Mouse (Mus musculus): ENCODE results near the gene Prkg1. TPM values are rescaled to one million over a fixed set of nuclear protein-coding genes. Genes with fewer than 3 reads are reported as not detected.

Prkg1 gene
- polyA plus RNA-seq, 1 experiment from 2014 or later, result 2.5 TPM

- Histone ChIP-seq H3K4me3 (ENCODE audit: inconsistent target) (no peak overlapping the region), H3K79me2 (ENCODE audit: inconsistent target) (no peaks in the 10 kb centered on the region), H3K27ac (no peak overlapping the region), H3K36me3 (ENCODE audit: inconsistent target) (no peaks in the 10 kb centered on the region)
- 100% methylated on average over 2 of the region's 2 CpGs for WGBS (ENCODE audit: missing documents)
These were observed 259.8 kb downstream of the Prkg1 start for GRCm38 (mm10) chr19:31505041-31505440.

- no peak overlapping the region for H3K27ac ChIP-seq
- H3K36me3 ChIP-seq (ENCODE audit: inconsistent target), result no peaks in the 10 kb centered on the region
- no peak overlapping the region for H3K4me3 ChIP-seq (ENCODE audit: inconsistent target)
- 94% methylated on average over 4 of the region's 4 CpGs for WGBS (ENCODE audit: missing documents)
- no peaks in the 10 kb centered on the region for H3K79me2 ChIP-seq (ENCODE audit: inconsistent target)
These were observed 267.4 kb downstream of the Prkg1 start for GRCm38 (mm10) chr19:31497386-31497785.

- no peak overlapping the region for H3K4me3 ChIP-seq (ENCODE audit: inconsistent target)
- no peaks in the 10 kb centered on the region for H3K36me3 ChIP-seq (ENCODE audit: inconsistent target)
- no peak overlapping the region for H3K27ac ChIP-seq
- no peaks in the 10 kb centered on the region for H3K79me2 ChIP-seq (ENCODE audit: inconsistent target)
- 78% methylated on average over 4 of the region's 4 CpGs for WGBS (ENCODE audit: missing documents)
These were observed 275.2 kb downstream of the Prkg1 start for GRCm38 (mm10) chr19:31489606-31490005.

- H3K4me3 ChIP-seq (ENCODE audit: inconsistent target), result no peak overlapping the region
- H3K27ac ChIP-seq, result no peak overlapping the region
- H3K36me3 ChIP-seq (ENCODE audit: inconsistent target), result no peaks in the 10 kb centered on the region
- H3K79me2 ChIP-seq (ENCODE audit: inconsistent target), result no peaks in the 10 kb centered on the region
- 100% methylated on average over 1 of the region's 1 CpGs for WGBS (ENCODE audit: missing documents)
These were observed 293.1 kb downstream of the Prkg1 start for GRCm38 (mm10) chr19:31471766-31472165.

GRCm38 (mm10) chr19:31460188-31460587, 304.6 kb downstream of the Prkg1 start:
- Histone ChIP-seq H3K79me2 (ENCODE audit: inconsistent target) (no peaks in the 10 kb centered on the region), H3K4me3 (ENCODE audit: inconsistent target) (no peak overlapping the region), H3K36me3 (ENCODE audit: inconsistent target) (no peaks in the 10 kb centered on the region), H3K27ac (no peak overlapping the region)

GRCm38 (mm10) chr19:31444101-31444500, 320.7 kb downstream of the Prkg1 start:
- H3K36me3 ChIP-seq (ENCODE audit: inconsistent target), result no peaks in the 10 kb centered on the region
- no peak overlapping the region for H3K27ac ChIP-seq
- H3K79me2 ChIP-seq (ENCODE audit: inconsistent target), result no peaks in the 10 kb centered on the region
- no peak overlapping the region for H3K4me3 ChIP-seq (ENCODE audit: inconsistent target)
- 88% methylated on average over 1 of the region's 1 CpGs for WGBS (ENCODE audit: missing documents)

- Histone ChIP-seq H3K4me3 (ENCODE audit: inconsistent target) (no peak overlapping the region), H3K27ac (no peak overlapping the region), H3K79me2 (ENCODE audit: inconsistent target) (no peaks in the 10 kb centered on the region), H3K36me3 (ENCODE audit: inconsistent target) (no peaks in the 10 kb centered on the region)
- WGBS (ENCODE audit: missing documents), result 79% methylated on average over 3 of the region's 3 CpGs
These were observed 322.5 kb downstream of the Prkg1 start for GRCm38 (mm10) chr19:31442311-31442710.

GRCm38 (mm10) chr19:31433446-31433845, 331.4 kb downstream of the Prkg1 start:
- WGBS (ENCODE audit: missing documents), result 93% methylated on average over 1 of the region's 1 CpGs
- no peaks in the 10 kb centered on the region for H3K36me3 ChIP-seq (ENCODE audit: inconsistent target)
- H3K27ac ChIP-seq, result no peak overlapping the region

GRCm38 (mm10) chr19:31431411-31431810, 333.4 kb downstream of the Prkg1 start:
- no peak overlapping the region for H3K27ac ChIP-seq
- H3K79me2 ChIP-seq (ENCODE audit: inconsistent target), result no peaks in the 10 kb centered on the region
- H3K36me3 ChIP-seq (ENCODE audit: inconsistent target), result no peaks in the 10 kb centered on the region
- 94% methylated on average over 2 of the region's 2 CpGs for WGBS (ENCODE audit: missing documents)
- H3K4me3 ChIP-seq (ENCODE audit: inconsistent target), result no peak overlapping the region

More at GRCm38 (mm10) chr19:31433446-31433845, 331.4 kb downstream of the Prkg1 start:
- Histone ChIP-seq H3K79me2 (ENCODE audit: inconsistent target) (no peaks in the 10 kb centered on the region), H3K4me3 (ENCODE audit: inconsistent target) (no peak overlapping the region)

GRCm38 (mm10) chr19:31426142-31426541, 338.7 kb downstream of the Prkg1 start:
- no peak overlapping the region for H3K27ac ChIP-seq
- no peaks in the 10 kb centered on the region for H3K79me2 ChIP-seq (ENCODE audit: inconsistent target)
- no peaks in the 10 kb centered on the region for H3K36me3 ChIP-seq (ENCODE audit: inconsistent target)
- WGBS (ENCODE audit: missing documents), result 75% methylated on average over 5 of the region's 5 CpGs
- H3K4me3 ChIP-seq (ENCODE audit: inconsistent target), result no peak overlapping the region

GRCm38 (mm10) chr19:31425199-31425598, 339.6 kb downstream of the Prkg1 start:
- Histone ChIP-seq H3K27ac (no peak overlapping the region), H3K36me3 (ENCODE audit: inconsistent target) (no peaks in the 10 kb centered on the region), H3K79me2 (ENCODE audit: inconsistent target) (no peaks in the 10 kb centered on the region), H3K4me3 (ENCODE audit: inconsistent target) (no peak overlapping the region)
- 93% methylated on average over 9 of the region's 9 CpGs for WGBS (ENCODE audit: missing documents)

GRCm38 (mm10) chr19:31424319-31424718, 340.5 kb downstream of the Prkg1 start:
- WGBS (ENCODE audit: missing documents), result 97% methylated on average over 5 of the region's 5 CpGs
- H3K79me2 ChIP-seq (ENCODE audit: inconsistent target), result no peaks in the 10 kb centered on the region
- H3K36me3 ChIP-seq (ENCODE audit: inconsistent target), result no peaks in the 10 kb centered on the region
- H3K27ac ChIP-seq, result no peak overlapping the region
- no peak overlapping the region for H3K4me3 ChIP-seq (ENCODE audit: inconsistent target)

- no peak overlapping the region for H3K4me3 ChIP-seq (ENCODE audit: inconsistent target)
- no peaks in the 10 kb centered on the region for H3K79me2 ChIP-seq (ENCODE audit: inconsistent target)
- no peak overlapping the region for H3K27ac ChIP-seq
- no peaks in the 10 kb centered on the region for H3K36me3 ChIP-seq (ENCODE audit: inconsistent target)
- 77% methylated on average over 7 of the region's 7 CpGs for WGBS (ENCODE audit: missing documents)
These were observed 351.3 kb downstream of the Prkg1 start for GRCm38 (mm10) chr19:31413571-31413970.

- no peak overlapping the region for H3K27ac ChIP-seq
- H3K4me3 ChIP-seq (ENCODE audit: inconsistent target), result no peak overlapping the region
- 100% methylated on average over 1 of the region's 1 CpGs for WGBS (ENCODE audit: missing documents)
- H3K79me2 ChIP-seq (ENCODE audit: inconsistent target), result no peaks in the 10 kb centered on the region
- H3K36me3 ChIP-seq (ENCODE audit: inconsistent target), result no peaks in the 10 kb centered on the region
These were observed 368.7 kb downstream of the Prkg1 start for GRCm38 (mm10) chr19:31396096-31396495.

- no peak overlapping the region for H3K4me3 ChIP-seq (ENCODE audit: inconsistent target)
- H3K36me3 ChIP-seq (ENCODE audit: inconsistent target), result no peaks in the 10 kb centered on the region
- no peak overlapping the region for H3K27ac ChIP-seq
- WGBS (ENCODE audit: missing documents), result 85% methylated on average over 3 of the region's 3 CpGs
- H3K79me2 ChIP-seq (ENCODE audit: inconsistent target), result no peaks in the 10 kb centered on the region
These were observed 379.5 kb downstream of the Prkg1 start for GRCm38 (mm10) chr19:31385353-31385752.

GRCm38 (mm10) chr19:31383881-31384280, 381.0 kb downstream of the Prkg1 start:
- WGBS (ENCODE audit: missing documents), result 98% methylated on average over 5 of the region's 5 CpGs
- no peaks in the 10 kb centered on the region for H3K36me3 ChIP-seq (ENCODE audit: inconsistent target)
- H3K27ac ChIP-seq, result no peak overlapping the region
- H3K4me3 ChIP-seq (ENCODE audit: inconsistent target), result no peak overlapping the region
- no peaks in the 10 kb centered on the region for H3K79me2 ChIP-seq (ENCODE audit: inconsistent target)
